Mouse (Mus musculus): ENCODE data around the gene Slc16a13.
"Not testable (repeated sequence)": the region's sequence is repeated elsewhere in the genome, so short reads cannot be mapped to it uniquely, and the experiment has no call there.

Slc16a13 gene

GRCm38 (mm10) chr11:70171181-70171580 is 49.7 kb downstream of the Slc16a13 start:
- no peak for DNase-seq (ENCODE audit: low read depth)

GRCm38 (mm10) chr11:70170291-70170690 is 50.6 kb downstream of the Slc16a13 start:
- DNase-seq (ENCODE audit: low read depth): no peak

- DNase-seq (ENCODE audit: low read depth): not testable (repeated sequence)
Measured at GRCm38 (mm10) chr11:70169471-70169870, 51.4 kb downstream of the Slc16a13 start.

- no peak for DNase-seq (ENCODE audit: low read depth)
Measured at GRCm38 (mm10) chr11:70168136-70168535, 52.7 kb downstream of the Slc16a13 start.
